Mouse (Mus musculus): ENCODE results near the gene Zbtb16.

Gene Zbtb16

DNA sequence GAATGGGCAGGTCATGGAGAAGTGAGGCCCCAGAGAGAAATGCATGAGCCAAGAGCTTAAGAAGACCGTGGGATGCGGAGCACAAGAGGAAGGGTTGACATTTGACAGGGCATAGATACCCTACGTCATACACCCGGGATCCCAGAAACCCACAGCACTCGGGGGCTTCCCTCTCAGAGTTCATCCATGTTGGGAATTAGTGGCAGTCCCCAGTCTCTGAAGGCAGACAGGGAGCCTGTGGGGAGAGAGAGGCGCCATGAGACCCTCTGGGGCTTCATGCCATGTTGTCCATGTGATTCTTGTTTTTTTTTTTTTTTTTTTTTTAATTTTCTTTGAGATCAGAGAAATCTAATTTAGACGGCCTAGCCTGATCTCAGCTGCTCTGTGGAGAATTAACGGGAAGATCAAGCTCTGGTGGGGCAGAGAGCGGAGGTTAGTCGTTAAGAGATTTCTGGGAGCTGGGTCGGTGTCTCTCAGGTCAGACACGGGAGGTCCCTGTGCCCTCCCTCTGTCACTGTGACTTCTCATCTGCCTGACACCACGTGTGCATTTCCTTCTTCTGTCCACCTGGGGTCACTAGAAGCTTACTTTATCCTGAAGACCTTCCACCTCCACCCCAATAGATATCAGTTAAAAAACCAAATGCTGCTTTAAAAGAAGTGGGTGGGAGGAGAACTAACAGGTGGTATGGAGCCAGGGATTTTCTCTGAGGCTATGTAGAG lies 190.9 kb downstream of the Zbtb16 start:
- peak; percentile 34 for DNase-seq (ENCODE audit: low read depth)

DNA sequence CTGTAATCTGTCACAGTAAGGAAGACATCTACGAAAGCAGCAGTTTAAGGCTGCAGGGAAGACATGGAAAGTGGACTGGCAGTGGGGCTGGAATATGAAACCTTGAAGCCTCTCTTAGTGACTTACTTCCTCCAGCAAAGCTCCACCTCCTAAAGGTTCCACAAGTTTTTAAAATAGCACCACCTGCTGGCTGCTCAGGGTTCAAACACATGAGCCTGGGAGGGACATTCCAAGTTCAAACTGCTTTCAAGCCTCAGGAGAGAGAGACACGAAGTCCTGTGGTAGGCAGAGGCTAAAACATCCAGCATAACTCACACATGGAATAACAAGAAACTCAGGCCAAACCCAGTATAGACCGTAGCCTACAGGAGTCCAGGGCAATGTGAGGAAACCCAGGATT lies 191.6 kb downstream of the Zbtb16 start:
- no peak for DNase-seq (ENCODE audit: low read depth)

DNA sequence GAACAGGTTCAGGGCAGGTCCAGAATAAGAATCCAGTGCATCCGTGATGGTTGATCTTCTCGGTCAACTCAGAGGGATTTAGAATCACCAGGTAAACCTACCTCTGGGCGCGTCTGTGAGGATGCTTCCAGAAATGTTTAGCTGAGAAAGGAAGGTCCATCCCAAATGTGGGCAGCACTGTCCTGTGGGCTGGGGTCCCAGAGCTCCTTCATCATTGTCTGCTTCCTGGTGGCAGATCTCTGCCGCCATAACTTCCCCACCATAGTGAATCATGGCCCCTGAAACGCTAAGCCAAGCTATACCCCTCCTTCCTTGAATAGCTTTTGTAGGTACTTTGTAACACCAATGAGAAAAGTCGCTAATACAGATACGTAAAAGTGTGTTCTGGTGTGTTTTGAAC lies 194.4 kb downstream of the Zbtb16 start:
- DNase-seq (ENCODE audit: low read depth), result no peak

DNA sequence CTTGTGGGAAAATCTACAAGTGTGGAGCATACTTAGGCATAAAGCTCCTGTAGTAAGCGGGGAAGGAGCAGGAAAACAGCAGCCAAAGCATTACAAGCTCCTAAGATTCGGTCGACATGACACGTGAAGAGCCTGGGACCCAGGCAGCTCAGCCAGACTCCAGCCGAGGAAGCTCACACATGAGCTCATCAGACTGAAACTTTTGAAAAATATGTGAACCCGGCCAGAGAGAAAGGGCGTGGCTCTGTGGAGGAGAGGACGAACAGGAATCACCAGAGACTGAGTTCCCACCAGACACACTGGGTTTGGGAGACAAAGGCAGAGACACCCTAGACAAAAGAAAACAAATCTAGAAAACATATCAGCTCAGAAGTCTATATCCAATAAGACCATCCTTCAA lies 195.1 kb downstream of the Zbtb16 start:
- DNase-seq (ENCODE audit: low read depth), result no peak

DNA sequence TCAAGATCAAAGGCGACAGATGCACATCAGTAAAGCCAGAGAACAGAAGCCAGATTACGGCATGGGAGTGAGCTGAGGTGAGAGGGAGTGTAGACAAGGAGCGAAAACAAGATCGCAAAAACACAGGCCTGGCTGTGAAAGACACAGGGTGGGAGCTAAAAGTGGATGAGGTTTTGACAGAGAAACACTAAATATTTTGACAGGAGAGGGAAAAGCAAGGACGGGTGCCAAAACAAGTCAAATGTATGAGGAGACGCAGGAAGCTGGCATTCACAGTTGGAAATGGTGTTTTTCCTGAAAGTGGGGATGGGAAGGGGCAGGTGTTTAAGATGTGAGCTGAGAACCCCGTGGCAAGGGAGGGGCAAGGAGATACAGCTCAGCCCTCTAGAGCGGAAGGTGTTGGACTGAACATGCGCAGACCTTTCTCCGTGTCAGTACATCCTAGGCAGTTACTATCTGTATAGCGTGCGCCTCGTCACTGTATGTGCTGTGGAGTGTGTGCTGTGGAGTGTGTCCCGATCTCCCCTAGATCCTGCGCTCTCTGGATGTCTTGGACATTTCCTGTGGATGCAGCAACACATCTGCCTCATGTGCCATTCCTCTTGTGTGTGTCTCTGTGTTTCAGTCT lies 197.7 kb downstream of the Zbtb16 start:
- no peak for DNase-seq (ENCODE audit: low read depth)

DNA sequence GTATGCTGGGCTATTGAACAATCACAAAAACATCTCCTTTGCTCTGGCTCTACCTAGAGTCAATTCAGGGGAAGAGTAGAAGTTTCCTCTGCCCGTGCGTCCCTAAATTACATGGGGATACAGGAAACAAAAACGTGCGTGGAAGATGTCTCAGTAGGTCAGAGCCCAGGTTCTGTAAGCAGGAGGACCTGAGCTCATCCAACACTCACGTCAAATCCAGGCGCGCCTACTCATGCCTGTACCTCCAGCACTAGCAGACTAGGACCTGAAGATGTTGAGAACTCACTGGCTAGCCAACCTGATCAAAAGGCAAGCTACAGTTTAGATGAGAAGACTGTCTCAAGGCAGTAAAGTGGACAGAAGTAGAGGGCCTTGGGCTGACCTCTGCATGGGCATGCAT lies 198.9 kb downstream of the Zbtb16 start:
- no peak for DNase-seq (ENCODE audit: low read depth)

DNA sequence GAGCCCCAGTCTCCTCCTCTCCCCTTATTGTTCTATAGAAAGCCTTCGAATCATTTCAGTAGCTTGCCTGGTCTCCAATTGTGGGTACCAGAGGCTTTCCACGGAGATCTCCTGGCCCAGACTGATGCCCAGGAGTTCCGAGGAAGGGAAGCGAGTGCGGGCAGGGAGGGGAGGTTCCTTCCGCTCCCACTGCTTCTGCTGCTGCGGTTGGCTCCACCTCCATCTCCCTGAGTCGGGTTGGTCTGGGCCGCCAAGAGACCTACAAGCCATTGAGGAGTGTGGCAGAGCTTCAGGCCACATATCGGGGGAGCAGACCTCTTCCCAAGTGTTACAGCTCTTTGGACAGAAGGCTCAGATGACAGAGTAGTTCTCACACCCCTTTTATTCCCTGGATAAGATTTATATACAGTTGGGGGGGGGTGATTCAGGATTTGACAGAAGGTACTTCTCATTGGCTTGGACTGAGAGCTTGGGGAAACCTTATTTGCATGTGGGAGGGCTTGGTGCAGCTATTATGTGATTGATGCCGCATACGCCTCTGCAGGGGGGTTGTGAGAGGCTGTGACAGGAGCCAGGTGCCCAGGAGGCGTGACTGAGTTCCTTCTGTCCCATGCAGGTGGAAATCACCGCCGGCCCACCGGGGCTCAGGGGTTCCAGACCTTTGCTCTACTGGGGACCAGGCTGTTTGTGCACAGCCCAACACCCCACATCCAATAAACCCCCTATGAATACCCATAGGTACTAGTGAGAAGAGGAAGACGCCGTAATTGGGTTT lies 200.3 kb downstream of the Zbtb16 start:
- no peak for DNase-seq (ENCODE audit: low read depth)

DNA sequence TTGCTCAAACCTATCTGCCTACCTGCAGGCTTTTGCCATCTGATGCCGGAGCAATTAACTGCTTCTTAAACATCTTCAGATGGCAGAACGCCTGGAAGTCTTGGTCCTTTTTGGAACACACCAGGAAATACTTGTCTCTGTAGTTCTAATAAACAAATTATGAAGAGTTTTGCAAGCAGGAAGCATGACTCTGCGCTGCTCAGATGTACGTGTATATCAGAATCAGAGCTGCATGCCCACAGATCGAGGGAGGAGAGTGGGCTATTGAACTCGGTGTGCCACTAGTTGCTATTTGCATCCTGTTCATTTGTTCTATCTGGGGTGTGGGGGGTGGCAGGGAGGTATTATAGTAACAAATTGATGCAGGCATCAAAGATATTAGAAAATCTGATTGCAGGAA lies 202.9 kb downstream of the Zbtb16 start:
- no peak for DNase-seq (ENCODE audit: low read depth)

DNA sequence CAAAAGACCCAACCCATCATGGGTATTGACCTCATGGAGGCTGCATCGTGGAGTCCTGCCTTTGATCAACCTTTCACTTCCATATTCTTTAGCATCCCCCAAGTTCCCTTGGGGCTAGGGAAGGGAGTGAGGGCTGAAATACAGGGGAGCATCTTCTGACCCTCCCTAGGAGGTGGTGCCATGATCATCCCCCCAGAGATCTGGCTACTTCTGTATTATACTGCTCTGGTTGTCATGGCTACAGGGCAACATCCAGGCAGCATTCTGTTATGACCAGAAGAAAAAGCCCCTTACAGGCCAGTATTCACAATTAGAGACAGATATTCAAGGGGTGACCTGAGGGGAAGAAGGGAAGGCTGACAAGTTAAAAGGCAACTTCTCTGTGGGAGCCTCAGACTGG lies 216.8 kb downstream of the Zbtb16 start:
- DNase-seq (ENCODE audit: low read depth), result no peak

DNA sequence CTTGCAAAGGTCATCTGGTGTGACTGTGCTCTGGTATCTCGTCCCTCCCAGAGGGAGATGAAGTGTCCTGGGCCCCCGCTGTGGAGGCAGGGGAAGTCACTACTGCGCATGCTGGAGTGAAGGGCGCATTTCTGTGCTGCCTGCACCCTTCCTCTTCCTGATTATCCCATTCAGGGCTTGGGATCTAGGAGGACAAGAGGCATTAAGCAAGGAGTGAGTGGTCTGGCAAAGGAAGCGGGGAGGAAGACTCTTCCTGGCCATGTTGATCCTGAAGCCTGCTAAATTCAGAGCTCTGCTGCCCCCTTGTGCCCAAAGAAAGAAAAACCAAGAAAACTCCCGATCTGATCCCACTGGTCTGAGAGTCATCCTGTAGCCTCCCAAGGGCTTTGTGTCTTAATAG lies 217.4 kb downstream of the Zbtb16 start:
- DNase-seq (ENCODE audit: low read depth), result peak; percentile 72

DNA sequence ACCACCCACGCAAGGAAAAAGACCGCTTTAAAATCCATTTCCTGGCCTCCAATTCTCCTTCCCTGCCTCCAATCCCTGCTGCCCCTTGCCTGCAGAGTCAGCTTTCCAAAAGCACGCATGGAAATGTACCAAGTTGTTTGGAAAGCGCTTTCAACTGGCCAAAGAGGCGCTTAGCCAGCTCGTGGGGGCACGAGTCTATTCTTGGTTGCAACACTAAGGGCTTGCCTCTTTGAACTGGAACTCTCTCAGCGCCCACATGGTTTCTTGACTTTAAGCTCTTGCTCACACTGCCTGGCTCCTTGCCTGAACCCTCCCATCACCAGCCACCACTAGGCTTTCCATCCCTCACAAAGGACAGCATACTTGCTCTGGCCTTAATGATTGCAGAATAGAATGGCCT lies 217.9 kb downstream of the Zbtb16 start:
- no peak for DNase-seq (ENCODE audit: low read depth)

DNA sequence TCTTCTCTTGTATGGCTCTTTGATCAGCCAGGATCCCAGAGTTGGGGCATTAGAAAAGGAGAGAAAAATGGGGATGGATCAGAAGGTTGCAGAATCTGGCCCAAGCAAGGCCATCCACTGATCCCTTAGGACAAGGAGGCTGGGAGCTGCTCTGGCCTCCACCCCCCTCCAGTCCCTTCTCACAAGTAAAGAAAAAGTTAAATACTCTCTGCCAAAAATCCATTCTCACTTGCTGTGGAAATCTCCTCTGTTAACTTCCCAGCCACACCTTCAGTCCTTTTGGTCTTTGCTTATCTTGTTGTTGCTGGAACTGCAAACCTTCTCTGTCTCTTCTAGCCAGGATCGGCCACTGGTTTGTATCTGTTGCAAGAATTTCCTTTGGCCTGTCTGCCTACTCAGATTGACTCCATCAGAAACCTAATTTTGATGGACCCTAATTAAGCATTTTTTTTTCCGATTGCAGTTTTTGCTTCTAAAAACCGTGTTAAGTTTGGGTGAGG lies 218.5 kb downstream of the Zbtb16 start:
- no peak for DNase-seq (ENCODE audit: low read depth)

DNA sequence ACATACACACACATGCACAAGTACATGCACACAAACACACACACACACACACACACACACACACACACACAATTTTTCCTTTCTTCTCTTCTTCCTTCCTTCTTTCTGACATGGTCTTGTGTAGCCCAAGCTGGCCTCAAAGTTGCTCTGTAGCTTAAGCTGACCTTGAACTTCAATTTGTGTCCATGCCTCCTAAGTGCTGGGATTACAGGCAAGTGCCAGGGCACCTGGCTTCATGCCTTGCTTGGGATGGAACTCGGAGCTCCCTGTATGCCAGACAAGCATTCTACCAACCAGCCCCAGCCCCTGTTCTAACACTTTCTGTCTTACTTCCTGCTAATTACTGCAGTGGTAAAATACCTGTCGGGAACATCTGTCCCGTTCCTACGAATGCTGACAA lies 222.8 kb downstream of the Zbtb16 start:
- no peak for DNase-seq (ENCODE audit: low read depth)

DNA sequence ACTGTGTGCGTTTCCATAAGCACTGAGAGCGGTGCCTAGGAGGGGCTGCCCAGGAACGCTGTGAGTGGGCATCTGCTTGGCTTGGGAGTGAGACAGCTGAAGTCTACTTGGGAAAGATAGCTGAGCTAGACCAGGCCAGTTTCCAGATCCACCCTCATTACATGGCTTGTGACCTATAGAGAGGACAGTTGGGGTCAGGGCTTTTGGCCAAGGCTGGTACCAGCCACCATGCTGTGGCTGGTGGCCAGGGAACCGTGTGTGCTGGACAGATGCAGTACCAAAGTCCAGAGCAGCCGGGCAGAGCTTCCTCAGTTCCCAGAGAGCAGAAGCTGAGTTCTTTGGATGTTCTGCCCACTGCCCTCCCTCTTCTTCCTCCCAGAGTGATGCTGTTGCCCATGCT lies 223.5 kb downstream of the Zbtb16 start:
- DNase-seq (ENCODE audit: low read depth), result no peak

DNA sequence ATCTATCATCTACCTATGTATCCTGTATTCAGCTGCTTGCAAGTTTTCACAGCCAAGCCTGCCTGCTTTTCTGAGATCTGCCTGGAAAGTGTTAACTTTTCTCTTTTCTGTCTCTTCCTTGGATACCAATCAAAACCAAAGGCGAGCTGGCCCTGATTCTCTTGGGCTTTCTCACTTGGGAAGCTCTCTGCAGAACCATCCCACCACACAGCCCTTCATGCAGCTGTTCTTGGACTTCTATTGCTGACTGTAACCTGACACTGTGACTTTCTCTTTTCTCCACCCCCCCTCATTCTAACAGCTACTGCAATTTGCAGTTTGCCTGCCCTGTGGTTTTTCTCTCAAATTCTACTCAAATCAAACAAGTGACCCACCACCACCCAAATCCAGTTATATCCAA lies 225.0 kb downstream of the Zbtb16 start:
- no peak for DNase-seq (ENCODE audit: low read depth)

DNA sequence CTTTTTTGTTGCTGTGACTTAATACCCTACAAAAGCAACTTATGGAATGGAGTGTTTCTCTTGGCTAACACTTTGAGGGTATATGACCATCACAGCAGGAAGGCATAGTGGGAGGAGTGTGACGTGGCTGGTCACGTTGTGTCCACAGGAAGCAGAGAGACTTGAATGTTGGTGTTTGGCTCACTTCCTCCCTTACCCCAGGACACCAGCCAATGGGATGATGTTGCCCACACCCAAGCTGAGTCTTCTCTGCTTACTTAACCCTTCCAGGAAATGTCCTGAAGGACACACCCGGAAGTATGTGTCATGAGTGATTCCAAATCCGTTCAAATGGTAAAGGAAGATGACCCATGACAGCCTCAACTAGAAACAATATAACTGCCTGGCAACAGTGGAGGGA lies 226.3 kb downstream of the Zbtb16 start:
- DNase-seq (ENCODE audit: low read depth), result no peak

DNA sequence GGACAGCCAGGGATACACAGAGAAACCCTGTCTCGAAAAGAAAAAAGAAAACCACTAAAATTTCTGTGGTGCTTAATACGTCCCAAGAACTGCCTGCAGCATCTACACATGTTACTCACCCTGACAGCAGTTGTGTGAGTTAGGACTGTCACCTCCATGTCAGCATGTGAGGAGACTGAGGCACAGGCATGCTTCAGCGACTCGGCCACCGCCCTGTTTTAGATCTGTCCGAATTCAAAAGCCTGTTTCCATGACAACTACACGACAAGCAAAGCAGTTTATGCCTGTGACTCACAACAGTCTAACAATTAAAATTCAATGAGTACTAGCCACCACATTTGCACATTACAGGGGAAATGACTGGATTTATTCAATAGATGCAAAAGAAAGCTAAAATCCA lies 228.6 kb downstream of the Zbtb16 start:
- DNase-seq (ENCODE audit: low read depth), result no peak

DNA sequence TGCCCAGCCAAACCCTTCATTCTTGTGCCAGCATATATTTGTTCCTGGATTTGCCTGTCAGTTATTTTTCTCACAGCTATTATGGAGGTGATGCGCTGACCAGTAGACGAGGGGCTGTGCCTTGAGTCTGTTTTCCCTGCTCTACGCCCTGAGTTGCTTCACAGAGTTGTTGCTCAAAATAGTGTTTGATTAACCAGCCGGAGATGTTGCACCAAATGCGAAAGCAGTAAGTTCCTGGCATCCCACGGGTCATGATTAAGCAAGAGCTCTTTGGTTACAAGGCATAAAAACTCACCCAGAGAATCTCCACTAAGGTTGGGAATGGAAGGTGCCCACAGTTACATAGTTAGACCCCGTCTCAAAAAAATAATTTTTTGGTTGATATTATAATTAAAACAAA lies 229.9 kb downstream of the Zbtb16 start:
- no peak for DNase-seq (ENCODE audit: low read depth)

DNA sequence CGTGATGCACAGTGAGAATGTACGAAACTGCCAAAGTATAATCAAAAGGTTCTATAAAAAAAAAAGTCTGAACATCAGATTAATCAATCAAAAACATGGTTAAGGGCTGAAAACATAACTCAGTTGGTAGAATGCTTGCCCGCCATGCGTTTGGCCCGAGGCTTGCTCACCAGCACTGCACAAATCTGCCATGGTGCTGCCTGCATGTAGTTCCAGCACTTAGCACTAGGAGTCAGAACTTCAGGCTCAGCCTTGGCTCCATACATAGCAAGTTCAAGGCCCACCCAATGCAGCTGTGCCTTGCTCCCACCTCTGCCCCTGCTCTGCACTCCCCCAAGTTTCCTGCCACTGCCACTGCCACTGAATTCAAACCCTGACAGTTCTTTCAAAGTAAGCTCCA lies 230.3 kb downstream of the Zbtb16 start:
- no peak for DNase-seq (ENCODE audit: low read depth)

DNA sequence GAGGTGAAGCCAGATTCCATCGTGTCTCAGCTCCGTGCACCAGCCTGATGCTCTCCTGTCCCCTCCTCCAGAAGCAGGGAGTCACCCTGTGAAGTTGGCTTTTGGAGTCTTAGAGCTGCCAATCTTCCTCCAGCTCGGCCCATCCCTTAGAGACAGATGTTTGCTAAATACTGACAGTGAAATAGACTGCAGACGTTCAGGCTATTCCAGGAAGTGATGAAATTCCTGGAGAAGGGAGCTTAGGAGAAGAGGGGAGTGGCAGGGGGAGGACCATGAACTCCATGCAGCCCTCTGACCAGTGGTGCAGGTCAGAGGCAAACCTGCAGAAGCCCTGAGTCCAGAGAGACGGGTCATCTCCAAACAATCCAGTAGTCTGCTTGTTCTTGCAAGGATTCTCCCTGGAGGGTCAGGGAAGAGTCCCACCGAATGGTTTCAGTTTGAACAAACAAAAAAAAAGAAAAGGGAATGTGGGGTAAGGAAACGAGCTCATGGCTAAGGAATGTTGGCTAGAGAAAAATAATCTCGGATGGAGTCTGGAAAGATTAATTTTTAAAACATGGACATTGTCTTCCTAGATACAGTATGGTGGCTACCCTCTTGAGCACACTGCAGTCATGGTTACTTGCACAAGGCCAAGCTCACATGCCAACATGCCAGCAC lies 231.0 kb downstream of the Zbtb16 start, which contains the start of gene Nnmt:
Gene Nnmt (minus strand): TSS at position 215 of the 660 bp plus-strand sequence.
- DNase-seq (ENCODE audit: low read depth), result no peak

Measured in naive thymus-derived CD4-positive, alpha-beta T cell, adult 2 months (primary cell).